Comparison of ENCODE assay signal across 16 mouse cellular contexts in genomic region chr5:139809397-139809796, GRCm38 (mm10). TPM values are rescaled to one million over a fixed set of nuclear protein-coding genes. Genes with fewer than 3 reads are reported as not detected.
DNase-seq lines count a peak whose midpoint lies in the region; ATAC-seq and TF ChIP-seq lines count a peak whose summit lies in the region.
"Had no signal": no experiment of that assay in that cellular context is flagged by ENCODE, and none has a peak within 500 bp of the region (broad histone marks: within the 10 kb centered on the region; RNA-seq: fewer than 3 reads in every experiment).

No protein-coding gene starts in this region.

- no peaks in the 10 kb centered on the region; the same call in 1 of the 2 replicates for H3K9me3 ChIP-seq in liver, embryonic 16.5 days (replicated peaks; ENCODE audit: control insufficient read depth, low read length)
- H3K9me3 ChIP-seq in hindbrain, embryonic 13.5 days = no peaks in the 10 kb centered on the region
- H3K9me3 ChIP-seq: hindbrain, embryonic 10.5 days; neural tube, embryonic 12.5 days had no signal

- peaks cover 3% of the 10 kb centered on the region for H3K27me3 ChIP-seq in liver, embryonic 16.5 days (ENCODE audit: control insufficient read depth, insufficient read depth, low read depth, low read length)
- peaks cover 40% of the 10 kb centered on the region for H3K27me3 ChIP-seq in hindbrain, embryonic 13.5 days

- no peak overlapping the region for H3K4me2 ChIP-seq in liver, embryonic 16.5 days (ENCODE audit: low read depth, low read length)
- H3K4me2 ChIP-seq in hindbrain, embryonic 13.5 days = no peak overlapping the region
- H3K4me2 ChIP-seq: limb, embryonic 12.5 days; neural tube, embryonic 12.5 days had no signal

- no peak for ATAC-seq in liver, embryonic 16.5 days (ENCODE audit: low read depth)
- no peak for ATAC-seq in hindbrain, embryonic 13.5 days (ENCODE audit: low FRiP score)

- no peak overlapping the region for H3K27ac ChIP-seq in left cerebral cortex, adult 2 months
- peak overlapping the region; percentile 23; the same call in 1 of the 2 replicates for H3K27ac ChIP-seq in liver, embryonic 16.5 days (ENCODE audit: low read length)
- no peak overlapping the region for H3K27ac ChIP-seq in hindbrain, embryonic 13.5 days
- H3K27ac ChIP-seq: hindbrain, embryonic 10.5 days; limb, embryonic 12.5 days; neural tube, embryonic 12.5 days had no signal

- intact Hi-C loops in left cerebral cortex, adult 2 months (cut with DNase I) = no loop called here
- intact Hi-C loops in left cerebral cortex, postnatal 14 days (cut with DNase I) = no loop called here

- 36% methylated on average over 4 of the region's 4 CpGs for WGBS in liver, embryonic 16.5 days (ENCODE audit: insufficient replicate concordance)
- WGBS in hindbrain, embryonic 13.5 days = 46% methylated on average over 4 of the region's 4 CpGs

- no peaks in the 10 kb centered on the region for H3K36me3 ChIP-seq in liver, embryonic 16.5 days (ENCODE audit: control insufficient read depth, insufficient read depth)
- H3K36me3 ChIP-seq in hindbrain, embryonic 13.5 days = no peaks in the 10 kb centered on the region
- H3K36me3 ChIP-seq: hindbrain, embryonic 10.5 days; limb, embryonic 12.5 days; neural tube, embryonic 12.5 days had no signal

- no peak for DNase-seq in left cerebral cortex, adult 2 months (ENCODE audit: extremely low spot score in 1 of 2, low spot score in 2 of 2)
- no peak for DNase-seq in left cerebral cortex, postnatal 14 days (ENCODE audit: low spot score in 2 of 2)
- peak; percentile 84 for DNase-seq in ES-CJ7 (ENCODE audit: low read depth, low spot score)
- DNase-seq in ZHBTc4 (ENCODE audit: low read depth, low spot score) = peak; percentile 86
- no peak for DNase-seq in adrenal gland, postnatal 4 days (ENCODE audit: low spot score in 2 of 2)
- no peak for DNase-seq in kidney, postnatal 4 days
- DNase-seq: cerebellum, postnatal 25 days; gastrocnemius, postnatal 25 days; right cerebral cortex, postnatal 14 days; thymus, adult 2 months had no signal

- TF ChIP-seq CTCF in left cerebral cortex, adult 2 months (IDR thresholded peaks at IDR 0.05) = peak; percentile 8; the same call in 1 of the 2 replicates

- H3K4me3 ChIP-seq in left cerebral cortex, adult 2 months = no peak overlapping the region
- no peak overlapping the region for H3K4me3 ChIP-seq in liver, embryonic 16.5 days (ENCODE audit: low read depth, low read length)
- H3K4me3 ChIP-seq in hindbrain, embryonic 13.5 days = no peak overlapping the region
- H3K4me3 ChIP-seq: hindbrain, embryonic 10.5 days; limb, embryonic 12.5 days; neural tube, embryonic 12.5 days had no signal

- peaks cover 56% of the 10 kb centered on the region for H3K4me1 ChIP-seq in liver, embryonic 16.5 days (ENCODE audit: control insufficient read depth, low read depth, low read length)
- peaks cover 4% of the 10 kb centered on the region; the same call in 1 of the 2 replicates for H3K4me1 ChIP-seq in hindbrain, embryonic 13.5 days (replicated peaks)
- H3K4me1 ChIP-seq: limb, embryonic 12.5 days had no signal

- no peak overlapping the region for H3K9ac ChIP-seq in liver, embryonic 16.5 days (ENCODE audit: low read depth, low read length)
- no peak overlapping the region for H3K9ac ChIP-seq in hindbrain, embryonic 13.5 days
- H3K9ac ChIP-seq: limb, embryonic 12.5 days; neural tube, embryonic 12.5 days had no signal

RNA-seq across cellular contexts. Expression of gene Tmem184a, which starts 10.3 kb away (rescaled TPM):
- total RNA-seq in left cerebral cortex, adult 2 months (2021) = under 1 TPM; 0.58 to 0.63 TPM
- total RNA-seq in left cerebral cortex, postnatal 14 days (2021) = under 1 TPM in 1 of 2 experiments, not detected in 1; 0.08 TPM
- 0.95 and 1.7 TPM in 2 replicates for polyA plus RNA-seq in liver, embryonic 16.5 days (2015; fragmentation: Nextera tagmentation; extraction: Ambion mirVana)
- total RNA-seq in adrenal gland, postnatal 4 days (2021) = 1 to 10 TPM; 1.5 to 3.9 TPM
- polyA plus RNA-seq in hindbrain, embryonic 13.5 days (2015; fragmentation: Nextera tagmentation; extraction: Ambion mirVana) = 0.05 and 0.12 TPM in 2 replicates

RNA-seq across cellular contexts. Expression of gene Gm26938, which starts 16.8 kb away (rescaled TPM):
- total RNA-seq in left cerebral cortex, adult 2 months (2021) = not detected
- total RNA-seq in left cerebral cortex, postnatal 14 days (2021) = not detected
- 0.14 TPM in 1 of 2 replicates, not detected in the other for polyA plus RNA-seq in liver, embryonic 16.5 days (2015; fragmentation: Nextera tagmentation; extraction: Ambion mirVana)
- total RNA-seq in adrenal gland, postnatal 4 days (2021) = not detected
- polyA plus RNA-seq in hindbrain, embryonic 13.5 days (2015; fragmentation: Nextera tagmentation; extraction: Ambion mirVana) = not detected in 2 replicates
- total RNA-seq: gastrocnemius, postnatal 25 days had no signal
- polyA plus RNA-seq: hindbrain, embryonic 10.5 days; large intestine, adult 2 months; neural tube, embryonic 12.5 days; thymus, adult 2 months had no signal

RNA-seq across cellular contexts. Expression of gene Psmg3, which starts 17.3 kb away (rescaled TPM):
- 10 to 100 TPM; 18.0 to 20.3 TPM for total RNA-seq in left cerebral cortex, adult 2 months (2021)
- total RNA-seq in left cerebral cortex, postnatal 14 days (2021) = 10 to 100 TPM; 17.2 to 17.9 TPM
- 35.6 and 37.7 TPM in 2 replicates for polyA plus RNA-seq in liver, embryonic 16.5 days (2015; fragmentation: Nextera tagmentation; extraction: Ambion mirVana)
- 10 to 100 TPM; 19.7 to 22.2 TPM for total RNA-seq in adrenal gland, postnatal 4 days (2021)
- 73.5 and 78.7 TPM in 2 replicates for polyA plus RNA-seq in hindbrain, embryonic 13.5 days (2015; fragmentation: Nextera tagmentation; extraction: Ambion mirVana)

RNA-seq across cellular contexts. Expression of gene Mafk, which starts 18.1 kb away (rescaled TPM):
- 10 to 100 TPM in 1 of 2 experiments, 1 to 10 TPM in 1; 8.9 to 11.5 TPM for total RNA-seq in left cerebral cortex, adult 2 months (2021)
- 1 to 10 TPM; 7.6 to 8.5 TPM for total RNA-seq in left cerebral cortex, postnatal 14 days (2021)
- 43.3 and 44.6 TPM in 2 replicates for polyA plus RNA-seq in liver, embryonic 16.5 days (2015; fragmentation: Nextera tagmentation; extraction: Ambion mirVana)
- 10 to 100 TPM; 21.9 to 23.2 TPM for total RNA-seq in adrenal gland, postnatal 4 days (2021)
- 13.2 and 13.4 TPM in 2 replicates for polyA plus RNA-seq in hindbrain, embryonic 13.5 days (2015; fragmentation: Nextera tagmentation; extraction: Ambion mirVana)

RNA-seq across cellular contexts. Expression of gene Ints1, which starts 33.9 kb away (rescaled TPM):
- total RNA-seq in left cerebral cortex, adult 2 months (2021) = 100 to 1,000 TPM in 1 of 2 experiments, 10 to 100 TPM in 1; 91.9 to 102 TPM
- 100 to 1,000 TPM in 1 of 2 experiments, 10 to 100 TPM in 1; 96.8 to 102 TPM for total RNA-seq in left cerebral cortex, postnatal 14 days (2021)
- polyA plus RNA-seq in liver, embryonic 16.5 days (2015; fragmentation: Nextera tagmentation; extraction: Ambion mirVana) = 10.4 and 11.2 TPM in 2 replicates
- total RNA-seq in adrenal gland, postnatal 4 days (2021) = 10 to 100 TPM; 52.8 to 65.7 TPM
- 24.7 and 27.3 TPM in 2 replicates for polyA plus RNA-seq in hindbrain, embryonic 13.5 days (2015; fragmentation: Nextera tagmentation; extraction: Ambion mirVana)

Comparison
In these comparisons a context has a peak if more than half of its experiments do, and no peak if none do; other contexts are left out.
1. DNase-seq: peak in ES-CJ7 (single experiment) and ZHBTc4 (single experiment); none in left cerebral cortex, adult 2 months (0 of 2), left cerebral cortex, postnatal 14 days (0 of 2), adrenal gland, postnatal 4 days (0 of 2) and kidney, postnatal 4 days (0 of 2).